Mouse (Mus musculus) spleen, postnatal 4 days (tissue): Measurements from ENCODE around the gene Rnf114.

Source experiments
- DNase-seq, 2 experiments: peaks; one replicate each; pipeline ENCODE4 v3.0.0; 2022; ENCODE audit warnings: low spot score in 2 of 2

The Rnf114 gene

DNA sequence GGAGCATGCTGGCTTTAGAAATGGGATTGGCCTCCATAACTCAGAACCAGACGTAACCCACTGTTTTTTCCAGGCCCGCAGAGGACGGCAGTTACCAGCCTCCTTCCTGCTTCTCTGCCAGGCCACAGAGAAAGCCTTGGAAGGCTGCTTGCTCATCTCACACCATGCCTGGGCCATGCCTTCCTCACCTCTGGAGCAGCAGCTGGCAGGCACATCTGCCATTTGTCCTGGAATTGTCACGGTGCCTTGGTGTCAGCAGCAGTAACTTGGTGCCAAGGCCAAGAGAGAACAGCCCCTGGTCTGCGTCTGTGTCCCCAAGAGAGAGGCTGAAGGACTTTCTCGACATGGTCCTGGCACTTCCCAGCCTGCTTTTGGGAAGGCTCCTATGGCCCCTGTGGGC, 18.2 kb upstream of the Rnf114 start:
- DNase-seq = no peak

DNA sequence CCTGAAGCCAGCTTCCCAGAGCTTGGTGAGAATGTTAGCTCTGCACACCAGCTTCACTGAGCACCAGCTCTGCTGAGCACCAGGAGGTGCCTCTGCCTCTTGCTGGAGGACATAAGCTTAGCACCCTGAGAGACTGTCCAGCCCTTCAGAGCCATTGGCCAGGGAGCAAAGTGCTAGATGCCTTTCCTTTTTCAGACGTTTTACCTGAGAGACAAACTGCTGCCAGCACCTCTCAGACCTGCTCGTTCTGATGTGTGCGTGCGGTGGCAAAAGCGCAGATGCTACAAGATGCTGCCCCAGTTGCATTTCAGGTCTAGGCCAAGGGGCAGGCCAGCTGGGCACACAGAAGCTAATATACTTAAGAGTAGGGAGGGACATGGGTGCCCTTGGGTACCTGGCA, 16.8 kb upstream of the Rnf114 start:
- DNase-seq = no peak

DNA sequence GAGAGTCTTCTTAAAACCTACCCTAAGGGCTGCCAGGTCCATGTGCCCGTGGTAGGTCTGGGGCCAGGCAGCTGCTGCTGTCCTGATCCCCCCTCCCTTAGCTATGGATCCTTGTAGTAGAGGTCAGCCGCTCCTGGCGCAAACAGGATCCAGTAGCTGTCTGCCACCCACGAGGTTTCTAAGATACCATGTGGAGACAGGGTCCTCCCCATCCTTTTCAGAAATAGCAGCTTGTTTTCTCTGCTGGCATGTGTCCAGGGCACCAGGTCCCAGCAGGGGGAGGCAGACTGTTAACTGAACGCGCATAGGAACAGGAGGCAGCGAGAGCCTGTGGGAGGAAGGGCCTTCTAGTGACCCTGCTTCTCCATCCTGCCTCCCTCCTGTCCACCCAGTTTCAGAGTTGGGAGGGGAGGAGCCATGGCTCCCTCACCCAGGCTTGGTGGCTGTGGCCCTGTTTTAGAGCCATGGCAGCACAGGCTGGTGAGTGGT, 16.2 kb upstream of the Rnf114 start:
- DNase-seq = peak in 1 of 2 experiments; percentile 34

DNA sequence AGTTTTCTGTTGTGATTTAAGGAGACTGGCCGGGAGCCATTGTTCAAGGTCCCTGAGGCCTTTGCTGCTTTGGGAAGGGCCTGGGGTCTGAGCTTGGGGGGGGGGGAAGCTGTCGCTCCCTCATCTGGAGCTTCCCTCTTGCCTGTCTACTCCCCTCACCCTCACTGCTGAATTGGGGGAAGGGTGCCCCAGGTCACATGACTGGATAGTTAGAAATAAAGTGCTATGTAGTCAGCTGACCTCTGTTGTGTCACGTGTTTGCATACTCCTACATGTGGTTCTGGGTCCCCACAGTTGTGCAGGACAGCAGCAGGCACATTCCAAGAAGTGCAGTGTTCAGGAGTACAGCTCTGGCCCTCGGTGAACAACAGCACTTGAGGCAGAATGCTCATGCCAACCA, 15.7 kb upstream of the Rnf114 start:
- no peak for DNase-seq

DNA sequence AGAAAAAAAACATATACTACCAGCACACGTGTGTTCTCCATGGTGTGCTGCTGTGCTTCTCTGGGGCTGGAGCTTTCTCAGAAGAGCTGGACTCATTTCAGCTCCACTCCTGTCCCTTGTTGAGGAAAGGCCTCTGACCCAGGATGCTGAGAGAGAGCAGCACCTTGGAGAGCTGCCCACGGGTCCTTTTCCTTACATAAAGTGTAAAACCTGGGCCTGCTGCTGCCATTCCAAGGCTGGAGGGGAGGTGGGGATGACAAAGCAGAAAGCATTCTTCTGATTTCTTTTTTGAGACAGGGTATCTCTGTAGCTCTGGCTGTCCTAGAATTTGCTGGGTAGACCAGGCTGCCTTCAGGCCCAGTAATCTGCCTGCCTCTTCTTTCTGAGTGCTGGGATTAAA, 14.3 kb upstream of the Rnf114 start:
- no peak for DNase-seq

DNA sequence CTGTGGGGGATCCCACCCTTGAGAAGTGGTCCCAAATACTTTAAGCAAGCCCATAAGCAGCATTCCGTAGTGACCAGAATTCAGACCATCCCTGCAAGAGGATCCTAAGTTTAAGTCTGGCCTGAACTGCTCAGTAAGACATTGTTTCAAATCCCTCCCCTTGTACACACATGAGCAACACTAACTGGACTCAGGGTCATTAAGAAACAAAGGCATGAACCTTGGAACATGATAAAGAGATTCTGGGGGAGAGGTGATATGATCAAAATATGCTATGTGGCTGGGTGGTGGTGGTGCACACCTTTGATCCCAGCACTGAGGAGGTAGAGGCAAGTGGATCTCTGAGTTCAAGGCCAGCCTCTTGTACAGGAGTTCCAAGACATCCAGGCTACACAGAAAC, 12.9 kb upstream of the Rnf114 start:
- no peak for DNase-seq

DNA sequence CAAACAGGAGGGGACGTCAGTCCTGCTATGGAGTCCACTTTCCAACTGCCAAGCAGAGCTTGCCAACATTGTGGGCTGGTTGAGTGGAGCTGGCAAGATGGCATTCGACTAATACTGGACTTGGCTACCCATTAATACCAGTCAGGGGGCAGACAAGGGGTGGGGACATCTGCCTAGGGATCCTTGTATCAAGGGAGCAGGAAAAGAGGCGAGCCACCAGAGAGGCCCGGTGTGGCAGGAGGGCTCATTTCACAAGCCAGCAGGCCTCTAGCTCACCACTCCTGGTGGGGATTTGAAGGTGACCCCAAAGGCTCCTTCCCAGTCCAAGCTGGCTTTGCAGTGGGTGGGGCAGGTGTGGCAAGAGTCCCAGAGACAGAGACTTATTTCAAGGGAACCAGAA, 9.8 kb upstream of the Rnf114 start:
- no peak for DNase-seq

DNA sequence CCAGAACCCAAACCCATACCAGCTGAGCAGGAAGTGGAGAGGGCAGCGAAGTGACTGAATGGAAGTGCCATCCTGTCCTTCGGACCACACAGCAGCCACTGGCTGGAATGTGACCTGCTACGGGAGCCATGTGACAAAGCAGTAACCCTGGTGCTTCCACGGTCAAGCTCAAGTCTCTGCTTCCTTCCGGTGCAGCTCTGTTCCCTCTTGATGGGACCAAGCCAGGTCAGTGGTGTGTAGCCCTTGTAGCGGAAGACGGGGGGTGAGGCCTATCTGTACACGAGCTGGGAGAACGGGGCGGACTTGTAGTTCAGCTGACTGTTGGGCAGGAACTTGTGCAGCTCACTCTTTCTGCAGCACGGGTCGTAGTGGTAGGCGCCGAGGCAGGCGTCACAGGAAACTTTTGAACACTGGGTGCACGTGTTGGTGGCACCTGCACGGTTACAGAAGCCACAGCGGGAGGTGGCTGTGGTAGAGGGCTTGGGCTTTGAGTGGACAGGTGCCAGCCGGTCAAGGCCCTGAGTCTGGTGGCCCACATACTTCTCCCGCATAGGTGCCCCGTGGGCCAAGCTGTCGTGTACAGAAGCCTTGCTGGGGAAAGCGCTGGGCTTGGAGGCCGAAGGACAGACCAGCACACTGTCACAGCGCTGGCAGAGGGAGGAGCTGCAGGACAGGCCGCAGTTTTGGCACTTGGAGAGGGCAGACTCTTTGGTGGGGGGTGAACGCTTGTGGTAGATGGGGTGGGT, 9.2 kb upstream of the Rnf114 start:
- DNase-seq = no peak

DNA sequence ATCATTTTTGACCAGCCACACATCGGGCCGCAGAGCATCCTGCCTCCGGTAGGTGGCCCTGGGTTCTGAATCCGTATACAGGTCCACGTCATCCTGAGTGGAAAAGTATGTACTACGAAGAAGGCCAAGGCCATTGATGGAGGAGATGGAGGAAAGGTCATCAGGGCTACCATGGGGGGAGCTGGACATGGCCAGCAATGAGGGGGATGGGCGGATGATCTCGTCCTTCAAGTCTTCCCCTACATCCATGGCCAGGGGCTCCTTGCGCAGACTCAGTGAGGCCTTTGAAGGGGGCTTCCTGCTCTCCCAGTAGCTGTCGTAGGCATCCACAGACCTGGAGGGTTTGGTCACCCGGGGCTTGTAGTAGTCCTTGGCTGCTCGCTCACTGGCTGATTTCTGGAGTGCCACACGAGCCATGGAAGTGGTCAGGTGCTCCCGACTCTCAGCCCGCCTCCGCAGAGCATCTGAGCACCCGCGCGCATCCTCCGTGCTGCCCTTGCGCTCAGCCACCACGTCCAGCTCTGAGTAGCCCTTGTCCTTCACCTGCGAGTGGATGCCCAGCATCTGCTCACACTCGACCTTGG, 8.5 kb upstream of the Rnf114 start:
- no peak for DNase-seq

DNA sequence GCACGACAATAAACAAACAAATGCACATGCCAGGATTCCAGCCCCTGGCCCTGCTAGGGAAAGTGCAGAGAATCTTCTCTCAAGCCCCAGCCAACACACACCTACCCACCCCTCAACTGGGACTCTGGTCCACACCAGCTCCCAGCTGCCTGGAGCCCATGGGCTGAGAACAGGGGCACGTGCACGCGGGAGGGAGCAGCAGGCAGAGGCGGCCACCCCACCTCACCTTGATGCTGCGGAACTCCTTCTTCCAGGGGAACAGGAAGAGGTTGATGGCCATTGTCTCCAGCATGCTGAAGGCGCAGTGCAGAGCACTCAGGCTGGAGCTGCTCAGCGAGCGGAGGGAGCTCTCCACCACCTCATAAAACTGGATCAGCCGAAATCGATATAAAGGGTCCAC, 7.5 kb upstream of the Rnf114 start:
- DNase-seq = no peak

DNA sequence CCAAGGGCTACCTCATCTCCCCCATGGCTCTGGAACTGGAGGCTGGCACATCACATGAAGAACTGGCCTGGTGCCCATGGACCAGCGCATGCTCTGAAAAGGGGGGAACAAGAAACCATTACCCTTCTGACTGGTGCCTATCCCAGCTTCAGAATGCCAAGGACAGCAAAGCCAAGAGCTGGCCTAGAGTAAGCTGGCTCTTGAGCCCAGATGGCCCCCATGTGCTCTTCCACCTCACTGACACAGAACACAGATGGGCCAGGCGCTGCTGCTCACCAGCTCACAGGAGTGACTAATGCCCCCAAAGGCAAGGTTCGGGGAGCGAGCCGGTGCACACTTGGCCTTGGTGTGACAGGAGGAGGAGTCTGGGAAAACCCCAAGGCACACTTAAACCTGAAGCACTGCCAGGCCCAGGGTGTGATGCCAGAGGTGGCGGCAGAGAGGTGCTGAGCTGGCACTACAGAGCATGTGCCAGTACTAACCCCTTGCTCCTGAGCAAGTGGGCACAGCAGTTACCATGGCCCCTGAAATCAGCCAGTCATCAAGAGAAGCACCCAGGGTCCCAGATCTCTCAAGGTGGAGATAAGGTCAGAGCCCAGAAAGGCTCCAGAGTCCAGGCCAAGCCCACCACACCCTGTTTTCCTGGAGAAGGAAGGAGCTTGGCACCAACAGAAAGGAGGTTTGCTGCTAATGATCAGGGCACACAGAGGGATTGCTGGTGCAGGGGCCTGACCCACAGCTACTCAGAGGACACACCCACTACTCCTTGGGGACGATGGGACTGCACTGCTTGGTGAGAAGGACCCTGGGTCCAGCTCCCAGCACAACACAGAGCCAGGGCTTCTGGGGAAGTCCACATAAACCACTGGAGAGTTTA, 6.7 kb upstream of the Rnf114 start:
- DNase-seq = no peak

DNA sequence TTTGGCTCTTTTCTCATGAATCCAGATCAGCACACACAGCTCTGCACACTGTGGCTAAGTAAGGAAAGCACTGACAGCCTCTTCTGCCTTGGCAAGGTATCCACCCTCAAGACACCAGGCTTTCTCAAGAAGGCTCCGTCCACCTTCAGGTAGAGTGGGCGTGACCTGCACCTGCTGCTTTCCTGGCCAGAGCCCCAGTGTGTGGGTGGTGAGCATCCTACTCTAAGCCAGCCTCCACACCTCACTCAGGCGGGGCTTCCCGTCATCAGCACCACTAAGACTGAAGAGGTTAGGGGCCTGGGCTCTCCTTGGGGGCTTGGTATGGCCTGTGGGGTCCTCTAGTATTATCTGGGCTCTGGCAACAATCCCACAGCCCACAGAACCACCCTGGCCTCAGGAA, 5.9 kb upstream of the Rnf114 start:
- no peak for DNase-seq

DNA sequence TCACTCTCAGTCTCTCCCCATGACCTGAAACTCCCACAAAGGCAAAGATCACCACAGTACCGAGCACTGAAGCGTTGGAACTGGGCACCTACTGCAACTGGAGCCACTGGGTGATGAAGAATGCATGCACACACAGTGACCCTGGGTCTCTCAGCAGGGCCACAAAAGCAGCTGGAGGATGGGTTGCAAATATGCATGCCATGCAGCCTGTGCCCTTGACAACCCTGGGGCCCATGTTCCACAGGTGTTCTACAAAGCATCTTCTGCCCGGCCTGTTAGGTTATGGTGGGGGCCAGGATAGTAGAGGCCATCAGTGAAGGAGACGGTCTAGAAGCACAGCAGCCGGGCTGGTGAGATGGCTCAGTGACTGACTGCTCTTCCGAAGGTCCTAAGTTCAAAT, 4.9 kb upstream of the Rnf114 start:
- DNase-seq = no peak

DNA sequence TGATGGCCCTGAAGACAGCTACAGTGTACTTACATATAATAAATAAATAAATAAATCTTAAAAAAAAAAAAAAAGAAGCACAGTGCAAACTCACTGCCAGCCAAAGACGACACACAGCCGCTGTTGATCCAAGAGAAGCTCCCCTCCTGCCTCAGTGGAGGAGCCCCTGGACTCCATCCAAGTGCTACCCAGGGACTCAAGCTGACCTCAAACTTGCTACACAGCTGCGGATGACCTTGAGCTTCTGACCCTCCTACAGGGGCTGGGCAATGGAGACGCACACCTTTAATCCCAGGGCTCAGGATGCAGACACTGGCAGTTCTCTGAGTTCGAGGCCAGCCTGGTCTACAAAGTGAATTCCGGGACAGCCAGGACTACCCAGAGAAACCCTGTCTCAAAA, 4.5 kb upstream of the Rnf114 start:
- DNase-seq = no peak

DNA sequence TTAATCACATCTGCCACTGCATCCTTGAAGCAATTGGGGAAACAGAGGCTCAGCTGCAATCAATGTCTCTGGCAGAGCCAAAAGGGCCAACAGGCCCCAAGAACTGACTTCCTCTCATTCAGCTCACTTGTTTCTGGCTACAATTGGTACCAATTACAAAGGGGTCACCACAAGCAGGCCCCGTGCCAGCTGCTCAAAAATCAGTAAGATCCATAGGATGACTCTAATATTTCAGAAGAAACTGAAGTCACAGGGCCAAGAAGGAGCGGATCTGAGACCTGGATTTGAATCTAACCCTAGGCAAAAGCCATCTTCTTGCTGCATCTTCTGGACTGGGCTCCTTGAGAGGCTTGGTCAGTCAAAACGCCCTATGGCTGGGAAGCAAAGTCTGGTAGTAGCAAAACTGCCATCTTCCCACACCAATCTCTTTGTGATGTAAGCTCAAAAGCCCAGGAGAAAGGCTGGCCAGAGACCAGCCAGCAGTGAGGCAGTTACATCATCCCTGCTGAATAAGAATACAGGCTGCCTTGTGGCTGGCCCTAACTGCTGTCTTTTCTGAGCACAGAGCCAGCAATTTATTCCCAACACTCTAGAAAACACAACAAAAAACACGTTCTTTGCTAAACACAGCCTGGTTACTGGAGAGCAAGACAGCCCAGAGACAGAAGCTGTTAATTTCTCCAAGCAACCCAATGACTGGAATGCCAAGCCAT, 1.5 kb upstream of the Rnf114 start:
- DNase-seq = no peak

DNA sequence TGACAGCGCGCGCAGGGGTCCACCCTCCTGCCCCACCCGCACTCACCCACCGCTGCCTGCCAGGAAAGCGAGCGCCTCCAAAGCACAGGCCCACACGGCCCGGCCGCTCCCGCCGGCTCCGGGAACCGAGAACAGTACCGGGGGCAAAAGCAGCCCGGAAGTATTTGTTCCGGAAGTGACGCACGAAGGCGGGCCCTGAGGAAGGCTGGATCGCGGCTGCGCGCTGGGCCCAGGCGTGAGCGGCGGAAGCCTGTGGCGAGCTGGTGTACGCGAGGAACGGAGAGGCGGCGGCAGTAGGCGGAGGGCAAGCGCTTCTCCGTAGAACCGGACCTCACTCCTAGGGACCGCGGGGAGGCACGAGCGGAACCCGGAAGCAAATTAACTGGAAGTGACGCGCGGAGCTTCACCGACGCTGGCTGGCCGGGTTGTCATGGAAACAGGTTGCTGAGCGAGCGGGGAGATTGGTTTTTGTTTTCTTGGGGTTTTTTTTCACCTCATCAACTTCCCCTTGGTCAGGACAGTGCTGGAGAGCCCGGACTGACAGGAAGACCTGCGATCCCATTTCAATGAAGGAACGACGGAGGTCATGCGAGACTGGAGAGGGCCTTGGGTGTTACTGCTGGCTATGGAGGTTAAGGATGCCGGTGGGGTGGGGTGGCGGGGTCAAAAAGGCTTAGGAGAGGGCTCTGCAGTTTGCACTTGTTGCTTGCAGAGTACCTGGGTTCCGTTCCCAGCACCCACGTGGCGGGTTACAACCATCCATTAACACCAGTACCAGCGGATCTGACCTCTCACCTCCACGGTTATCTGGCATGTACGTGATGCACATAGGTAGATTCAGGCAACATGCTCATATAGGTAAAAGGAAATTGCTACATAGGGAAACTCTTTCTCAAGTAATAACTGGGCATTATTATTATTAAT, 530 bp downstream of the Rnf114 start, which contains the start of gene Spata2:
TSS of gene Spata2 (minus strand) at position 175 of the 924 bp plus-strand sequence.
- peak; percentile 92 to 97 for DNase-seq

DNA sequence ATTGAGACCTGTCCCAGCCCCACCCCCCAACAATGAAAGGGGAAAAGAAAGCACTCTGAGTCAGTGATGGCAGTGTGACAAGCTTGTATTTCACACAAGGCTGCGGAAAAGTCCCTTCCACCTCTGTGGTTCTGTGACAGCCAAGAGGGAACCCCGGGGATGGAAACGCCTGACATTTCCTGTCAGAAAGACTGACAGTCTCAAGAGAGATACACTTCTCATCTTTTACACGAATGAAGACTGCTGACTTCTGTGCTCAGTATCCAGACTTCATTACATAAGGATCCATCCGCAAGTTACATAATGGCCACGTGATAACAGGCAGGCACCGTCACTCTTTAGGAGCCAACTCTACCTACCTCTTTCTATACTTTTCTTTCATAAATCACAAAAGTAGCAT, 4.0 kb downstream of the Rnf114 start:
- DNase-seq = no peak

DNA sequence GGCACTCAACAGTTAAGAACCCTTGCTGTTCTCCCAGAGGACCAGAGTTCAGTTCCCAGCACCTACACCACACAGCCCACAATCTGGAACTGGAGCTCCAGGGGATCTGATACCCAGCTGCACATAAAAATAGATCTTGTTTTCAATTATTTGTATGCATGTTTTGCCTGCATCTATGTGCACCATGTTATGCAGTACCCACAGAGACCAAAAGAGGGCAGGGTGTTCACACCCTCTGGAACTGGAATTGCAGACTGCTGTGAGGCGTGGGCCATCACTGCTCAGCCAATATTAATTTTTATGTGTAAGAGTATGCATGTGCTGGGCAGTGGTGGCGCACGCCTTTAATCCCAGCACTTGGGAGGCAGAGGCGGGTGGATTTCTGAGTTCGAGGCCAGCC, 4.8 kb downstream of the Rnf114 start:
- DNase-seq = peak; percentile 68 to 83

DNA sequence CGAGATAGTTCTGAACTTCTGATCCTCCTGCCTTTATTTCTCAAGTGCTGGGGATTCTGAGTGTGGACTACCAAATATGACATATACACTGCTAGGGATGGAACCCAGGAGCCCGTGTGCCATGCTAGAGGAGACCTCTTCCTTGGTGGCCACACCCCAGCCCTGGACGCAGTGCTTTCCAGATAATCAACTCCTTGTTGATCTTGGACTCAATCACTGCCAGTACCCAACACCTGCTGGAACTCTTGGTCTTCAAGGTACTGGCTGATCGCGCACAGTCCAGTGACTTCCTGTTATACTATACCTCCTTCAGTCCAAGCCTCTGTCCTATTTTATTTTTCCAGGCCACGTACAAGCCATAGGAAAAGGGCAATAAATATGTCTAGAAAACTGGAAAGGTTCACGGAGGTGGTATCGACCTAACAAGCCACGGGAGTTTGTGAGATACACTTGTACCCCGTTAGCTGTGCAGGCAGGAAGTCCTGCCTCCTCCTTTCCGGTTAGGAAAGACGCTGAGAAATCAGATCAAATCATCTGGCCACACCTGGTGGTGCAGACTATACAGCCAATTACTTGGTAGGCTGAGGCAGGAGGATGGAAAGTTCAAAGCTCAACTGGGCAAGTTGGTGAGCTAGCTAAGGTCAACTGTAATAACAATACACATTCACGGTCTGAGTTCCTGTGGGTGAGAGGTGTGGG, 10.3 kb downstream of the Rnf114 start:
- peak in 1 of 2 experiments; percentile 63 for DNase-seq

DNA sequence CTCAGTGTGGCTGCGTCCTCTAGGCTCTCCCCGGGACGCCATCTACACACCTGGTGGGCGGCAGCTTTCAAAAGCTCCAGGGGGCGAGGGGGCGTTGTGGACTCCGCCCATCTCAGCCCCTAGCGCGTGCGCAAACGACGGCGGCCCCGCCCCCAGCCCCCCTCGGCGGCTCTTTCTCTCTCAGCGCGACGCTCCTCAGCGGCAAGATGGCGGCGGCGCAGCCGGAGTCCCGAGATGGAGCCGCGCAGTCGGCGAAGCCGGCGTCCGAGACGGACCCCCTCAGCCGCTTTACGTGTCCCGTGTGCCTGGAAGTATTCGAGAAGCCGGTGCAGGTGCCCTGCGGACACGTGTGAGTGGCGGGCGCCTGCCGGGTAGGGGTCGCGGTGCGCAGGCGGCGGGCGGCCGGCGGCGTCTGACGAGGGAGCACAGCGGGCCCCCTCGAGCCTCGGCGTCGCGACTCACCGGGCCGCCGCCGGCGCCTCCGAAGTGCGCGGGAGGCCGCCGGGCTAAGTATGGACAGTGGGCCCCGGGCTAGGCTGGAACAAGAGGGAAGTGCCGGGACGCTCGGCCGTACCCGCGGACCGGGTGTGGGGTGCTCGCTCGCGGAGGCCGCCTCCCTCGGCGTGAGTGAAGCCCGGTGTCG, 10.9 kb downstream of the Rnf114 start:
- DNase-seq = peak; percentile 87 to 95
